Mouse (Mus musculus) lung, embryonic 15.5 days (tissue): ENCODE measurements around the gene Rrm1. TPM values are rescaled to one million over a fixed set of nuclear protein-coding genes. Genes with fewer than 3 reads are reported as not detected.
A peak's percentile ranks its signal among the peaks of the same experiment; 100 is the strongest.

Experiments
- ATAC-seq: fragments of 200-750 bp; cut with Nextera tagmentation; 2 replicates; pipeline ENCODE4 v1.8.0; 2017; ENCODE audit warnings: moderate number of reproducible peaks, borderline replicate concordance; ENCODE audit not compliant: low FRiP score, low TSS enrichment; ENCODE audit errors: extremely low read depth
- H3K27ac ChIP-seq: fragments of 300-500 bp; sonication (generic); 2 replicates; pipeline ENCODE4 v1.5.1; 2015; ENCODE audit warnings: moderate library complexity, mild to moderate bottlenecking, inconsistent platforms
- H3K27me3 ChIP-seq: fragments of 300-500 bp; sonication (generic); 2 replicates; pipeline ENCODE4 v1.6.1; 2015; ENCODE audit warnings: inconsistent platforms
- H3K36me3 ChIP-seq: fragments of 300-500 bp; sonication (generic); 2 replicates; pipeline ENCODE4 v1.6.1; 2015; ENCODE audit warnings: inconsistent platforms
- H3K4me1 ChIP-seq: fragments of 300-500 bp; sonication (generic); 2 replicates; pipeline ENCODE4 v1.6.1; 2015; ENCODE audit warnings: inconsistent platforms
- H3K4me2 ChIP-seq: fragments of 300-500 bp; sonication (generic); 2 replicates; pipeline ENCODE4 v1.6.1; 2015; ENCODE audit warnings: inconsistent platforms, mild to moderate bottlenecking, moderate library complexity
- H3K4me3 ChIP-seq: fragments of 300-500 bp; sonication (generic); 2 replicates; pipeline ENCODE4 v1.5.1; 2015; ENCODE audit warnings: mild to moderate bottlenecking, inconsistent platforms
- H3K9ac ChIP-seq: fragments of 300-500 bp; sonication (generic); 2 replicates; pipeline ENCODE4 v1.6.1; 2015; ENCODE audit warnings: inconsistent platforms
- H3K9me3 ChIP-seq: fragments of 300-500 bp; sonication (generic); 2 replicates; pipeline ENCODE4 v1.6.1; 2016; ENCODE audit warnings: inconsistent platforms
- WGBS: fragments of 180-500 bp; shearing (Covaris S2); methylation state at CpG from one replicate; pipeline ENCODE4 v1.1.7; 2015; 5-methylcytosine and 5-hydroxymethylcytosine counted together
- polyA plus RNA-seq: library from polyadenylated mRNA; unstranded; fragments of >200 nt; fragmentation: Nextera tagmentation; extraction: Ambion mirVana; gene quantifications from 2 replicates; pipeline ENCODE4 v1.2.1, GENCODE M21; 2015

Rrm1 gene
- polyA plus RNA-seq, 1 experiment from 2014 or later = 179 TPM

- 74% methylated on average over 2 of the region's 2 CpGs for WGBS
- ATAC-seq = no peak
- Histone ChIP-seq H3K4me1 (no peaks in the 10 kb centered on the region), H3K4me3 (no peak overlapping the region), H3K9ac (no peak overlapping the region), H3K9me3 (no peaks in the 10 kb centered on the region), H3K4me2 (no peak overlapping the region), H3K36me3 (no peaks in the 10 kb centered on the region), H3K27me3 (no peaks in the 10 kb centered on the region), H3K27ac (no peak overlapping the region)
These were observed 7.2 kb upstream of the Rrm1 start for GRCm38 (mm10) chr7:102434344-102434743.

GRCm38 (mm10) chr7:102440822-102441656 lies 456 bp upstream of the Rrm1 start:
- peaks cover 4% of the 10 kb centered on the region; the same call in 1 of the 2 replicates for H3K27me3 ChIP-seq
- peaks cover 13% of the 10 kb centered on the region for H3K36me3 ChIP-seq
- no peaks in the 10 kb centered on the region for H3K9me3 ChIP-seq
- H3K4me1 ChIP-seq = peaks cover 17% of the 10 kb centered on the region
- H3K4me2 ChIP-seq = peak overlapping the region; percentile 65
- no peak overlapping the region for H3K27ac ChIP-seq
- ATAC-seq = no peak
- H3K9ac ChIP-seq = no peak overlapping the region
- peak overlapping the region; percentile 87 for H3K4me3 ChIP-seq
- 53% methylated on average over 15 of the region's 15 CpGs for WGBS

DNA sequence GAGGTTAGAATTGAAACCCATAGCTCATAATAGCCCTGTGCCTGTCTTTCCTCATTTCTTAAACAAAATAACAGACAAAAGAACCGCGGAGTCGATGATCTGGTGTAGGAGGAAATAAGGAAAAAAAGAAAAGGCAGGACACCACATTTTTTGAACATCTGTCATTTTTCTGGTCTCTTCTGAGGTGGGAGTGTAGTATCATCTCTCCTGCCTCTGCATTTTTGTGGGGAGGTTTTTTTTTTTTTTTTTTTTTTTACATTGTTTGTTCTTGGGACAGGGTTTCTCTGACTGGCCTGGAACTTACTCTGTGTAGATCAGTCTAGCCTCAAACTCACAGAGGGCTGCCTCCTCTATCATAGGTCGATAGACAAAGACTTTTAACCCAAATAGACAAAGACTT lies 937 bp downstream of the Rrm1 start:
- Histone ChIP-seq H3K9me3 (no peaks in the 10 kb centered on the region), H3K27me3 (peaks cover 4% of the 10 kb centered on the region; the same call in 1 of the 2 replicates), H3K27ac (peak overlapping the region; percentile 93; the same call in 1 of the 2 replicates), H3K9ac (peak overlapping the region; percentile 86), H3K4me2 (peak overlapping the region; percentile 65), H3K4me3 (peak overlapping the region; percentile 87), H3K4me1 (peaks cover 17% of the 10 kb centered on the region), H3K36me3 (peaks cover 26% of the 10 kb centered on the region)
- no peak for ATAC-seq
- WGBS = under 1% methylated on average over 4 of the region's 4 CpGs

DNA sequence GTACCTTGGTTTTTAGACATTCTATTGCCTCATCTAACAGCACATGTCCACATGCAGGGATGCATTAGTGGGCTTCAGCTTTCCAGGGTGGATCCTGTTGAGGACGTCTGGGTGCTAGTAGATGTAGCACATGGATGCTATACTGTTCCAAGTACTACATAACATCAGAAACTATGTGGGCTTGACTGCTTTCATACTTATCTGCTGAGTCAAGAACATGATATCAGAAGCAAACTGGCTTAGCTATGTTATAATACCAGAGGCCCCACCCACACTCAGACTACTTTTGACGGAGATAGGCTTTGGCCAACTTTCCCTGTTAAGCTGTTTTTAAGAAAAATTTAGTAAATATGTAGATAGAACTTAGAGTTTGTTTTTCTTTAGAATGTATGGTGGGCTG lies 2.8 kb downstream of the Rrm1 start:
- Histone ChIP-seq H3K36me3 (peaks cover 36% of the 10 kb centered on the region), H3K27me3 (peaks cover 4% of the 10 kb centered on the region; the same call in 1 of the 2 replicates), H3K9ac (no peak overlapping the region), H3K4me3 (no peak overlapping the region), H3K9me3 (no peaks in the 10 kb centered on the region), H3K4me1 (peaks cover 17% of the 10 kb centered on the region), H3K27ac (no peak overlapping the region), H3K4me2 (no peak overlapping the region)
- ATAC-seq = no peak
- WGBS = 67% methylated on average over 2 of the region's 2 CpGs

DNA sequence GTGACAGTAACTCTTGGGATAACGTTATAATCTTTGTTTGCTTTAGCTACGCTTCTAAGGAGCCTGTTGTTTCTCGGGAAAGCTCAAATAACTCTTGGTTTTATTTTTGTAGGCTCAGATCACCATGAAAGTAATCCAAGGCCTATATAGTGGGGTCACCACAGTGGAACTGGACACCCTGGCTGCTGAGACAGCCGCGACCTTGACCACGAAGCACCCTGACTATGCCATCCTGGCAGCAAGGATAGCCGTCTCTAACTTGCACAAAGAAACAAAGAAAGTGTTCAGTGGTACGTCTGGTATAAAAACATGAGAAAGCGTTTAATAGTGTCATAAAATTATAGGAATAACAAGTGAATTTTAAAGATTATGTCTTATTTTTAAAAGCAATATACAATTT lies 4.9 kb downstream of the Rrm1 start:
- no peak for ATAC-seq
- Histone ChIP-seq H3K27ac (no peak overlapping the region), H3K27me3 (no peaks in the 10 kb centered on the region), H3K36me3 (peaks cover 55% of the 10 kb centered on the region), H3K4me2 (no peak overlapping the region), H3K9me3 (no peaks in the 10 kb centered on the region), H3K4me1 (peaks cover 17% of the 10 kb centered on the region), H3K9ac (no peak overlapping the region), H3K4me3 (no peak overlapping the region)
- 93% methylated on average over 9 of the region's 9 CpGs for WGBS

DNA sequence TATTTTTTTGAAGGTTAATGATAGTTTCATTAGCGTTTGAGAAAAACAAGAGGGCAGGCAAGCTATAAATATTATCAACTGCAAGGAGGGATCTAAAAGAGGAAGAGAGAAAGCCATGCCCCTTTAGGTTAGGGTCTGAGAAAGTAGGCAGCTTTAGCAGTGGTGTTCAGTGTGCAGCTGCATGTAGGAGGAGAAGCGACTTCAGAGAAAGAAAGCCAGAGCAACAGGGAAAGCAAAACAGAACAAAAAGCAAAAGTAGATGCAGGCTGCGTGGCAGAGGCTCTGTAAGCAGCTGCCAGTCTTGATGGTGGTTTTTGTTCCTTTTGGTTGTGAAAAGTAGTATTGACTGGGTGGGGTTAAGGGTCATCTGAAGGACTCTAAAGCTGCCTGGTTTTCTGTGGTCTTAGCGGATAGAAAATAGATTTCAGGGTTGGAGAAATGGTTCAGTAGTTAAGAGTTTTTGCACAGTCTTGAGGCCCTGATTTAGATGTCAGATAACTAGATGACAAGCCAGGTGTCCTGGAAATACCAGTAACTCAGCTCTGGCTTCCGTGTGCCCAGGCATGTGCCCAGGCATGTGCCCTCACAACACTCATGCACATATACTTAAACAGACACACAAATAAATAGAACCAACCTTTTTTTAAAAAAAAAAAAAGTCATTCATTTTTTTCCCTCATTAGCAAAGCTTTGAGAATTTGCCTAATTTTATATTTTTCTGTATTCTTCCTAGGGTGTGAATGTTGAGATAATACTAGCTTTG lies 17.3 kb downstream of the Rrm1 start:
- H3K36me3 ChIP-seq = peaks cover 92% of the 10 kb centered on the region
- H3K27ac ChIP-seq = no peak overlapping the region
- no peaks in the 10 kb centered on the region for H3K4me1 ChIP-seq
- no peak overlapping the region for H3K9ac ChIP-seq
- no peak overlapping the region for H3K4me2 ChIP-seq
- WGBS = 87% methylated on average over 5 of the region's 5 CpGs
- no peaks in the 10 kb centered on the region for H3K9me3 ChIP-seq
- no peak overlapping the region for H3K4me3 ChIP-seq
- ATAC-seq = no peak
- H3K27me3 ChIP-seq = no peaks in the 10 kb centered on the region

DNA sequence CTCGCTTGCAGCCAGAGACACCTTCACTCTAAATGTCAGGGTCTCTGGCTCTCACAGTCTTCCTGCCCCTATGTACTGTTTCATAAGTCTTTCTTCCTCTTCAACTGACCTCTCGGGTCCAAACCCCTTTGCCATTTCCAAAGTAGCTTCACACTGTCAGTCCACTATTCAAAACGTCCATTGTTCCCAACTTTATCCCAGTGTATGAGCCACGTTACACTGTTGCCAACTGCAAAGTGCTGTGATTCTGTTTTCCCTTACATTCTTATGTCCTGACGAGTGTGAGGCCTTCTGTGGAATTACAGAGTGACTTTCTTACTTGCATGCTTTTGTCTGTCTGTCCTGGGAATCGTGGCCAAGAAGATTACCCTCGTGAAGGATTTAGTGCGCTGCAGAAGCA lies 26.1 kb downstream of the Rrm1 start:
- Histone ChIP-seq H3K4me2 (no peak overlapping the region), H3K36me3 (peaks cover 70% of the 10 kb centered on the region), H3K9me3 (no peaks in the 10 kb centered on the region), H3K4me1 (no peaks in the 10 kb centered on the region), H3K27ac (no peak overlapping the region), H3K9ac (no peak overlapping the region), H3K27me3 (no peaks in the 10 kb centered on the region), H3K4me3 (no peak overlapping the region)
- WGBS = 87% methylated on average over 8 of the region's 8 CpGs
- ATAC-seq = no peak

GRCm38 (mm10) chr7:102472675-102473074 lies 31.2 kb downstream of the Rrm1 start:
- H3K4me1 ChIP-seq = no peaks in the 10 kb centered on the region
- no peak for ATAC-seq
- no peaks in the 10 kb centered on the region for H3K9me3 ChIP-seq
- H3K27ac ChIP-seq = no peak overlapping the region
- no peak overlapping the region for H3K4me3 ChIP-seq
- H3K36me3 ChIP-seq = peaks cover 24% of the 10 kb centered on the region
- 45% methylated on average over 5 of the region's 5 CpGs for WGBS
- no peak overlapping the region for H3K4me2 ChIP-seq
- H3K27me3 ChIP-seq = no peaks in the 10 kb centered on the region
- no peak overlapping the region for H3K9ac ChIP-seq

- no peak for ATAC-seq
- no peaks in the 10 kb centered on the region for H3K9me3 ChIP-seq
- H3K4me3 ChIP-seq = no peak overlapping the region
- H3K9ac ChIP-seq = no peak overlapping the region
- 89% methylated on average over 5 of the region's 5 CpGs for WGBS
- H3K27me3 ChIP-seq = no peaks in the 10 kb centered on the region
- H3K4me2 ChIP-seq = no peak overlapping the region
- peaks cover 25% of the 10 kb centered on the region for H3K4me1 ChIP-seq
- H3K36me3 ChIP-seq = 0 out of 2 replicates have a peak, but pooled peaks cover 3% of the 10 kb centered on the region
- H3K27ac ChIP-seq = no peak overlapping the region
These were observed 35.1 kb downstream of the Rrm1 start for GRCm38 (mm10) chr7:102476601-102477000.

- Histone ChIP-seq H3K27me3 (no peaks in the 10 kb centered on the region), H3K27ac (no peak overlapping the region), H3K9ac (no peak overlapping the region), H3K4me3 (no peak overlapping the region), H3K4me1 (peaks cover 25% of the 10 kb centered on the region), H3K4me2 (no peak overlapping the region), H3K36me3 (0 out of 2 replicates have a peak, but pooled peaks cover 3% of the 10 kb centered on the region), H3K9me3 (no peaks in the 10 kb centered on the region)
- no peak for ATAC-seq
- 81% methylated on average over 11 of the region's 11 CpGs for WGBS
These were observed 35.9 kb downstream of the Rrm1 start for GRCm38 (mm10) chr7:102477377-102477776.

GRCm38 (mm10) chr7:102478425-102478824 lies 36.9 kb downstream of the Rrm1 start:
- Histone ChIP-seq H3K9ac (no peak overlapping the region), H3K4me3 (no peak overlapping the region), H3K4me2 (no peak overlapping the region), H3K4me1 (peaks cover 25% of the 10 kb centered on the region), H3K27ac (no peak overlapping the region), H3K36me3 (0 out of 2 replicates have a peak, but pooled peaks cover 3% of the 10 kb centered on the region), H3K9me3 (no peaks in the 10 kb centered on the region), H3K27me3 (no peaks in the 10 kb centered on the region)
- ATAC-seq = no peak
- 80% methylated on average over 4 of the region's 4 CpGs for WGBS

GRCm38 (mm10) chr7:102478926-102479325 lies 37.4 kb downstream of the Rrm1 start:
- no peak overlapping the region for H3K27ac ChIP-seq
- no peak overlapping the region for H3K9ac ChIP-seq
- ATAC-seq = peak; percentile 50
- H3K4me2 ChIP-seq = no peak overlapping the region
- H3K9me3 ChIP-seq = no peaks in the 10 kb centered on the region
- 41% methylated on average over 3 of the region's 3 CpGs for WGBS
- peaks cover 25% of the 10 kb centered on the region for H3K4me1 ChIP-seq
- H3K4me3 ChIP-seq = no peak overlapping the region
- 0 out of 2 replicates have a peak, but pooled peaks cover 3% of the 10 kb centered on the region for H3K36me3 ChIP-seq
- no peaks in the 10 kb centered on the region for H3K27me3 ChIP-seq
